9 mouse cellular contexts compared by ENCODE assay signal in the genomic region with DNA sequence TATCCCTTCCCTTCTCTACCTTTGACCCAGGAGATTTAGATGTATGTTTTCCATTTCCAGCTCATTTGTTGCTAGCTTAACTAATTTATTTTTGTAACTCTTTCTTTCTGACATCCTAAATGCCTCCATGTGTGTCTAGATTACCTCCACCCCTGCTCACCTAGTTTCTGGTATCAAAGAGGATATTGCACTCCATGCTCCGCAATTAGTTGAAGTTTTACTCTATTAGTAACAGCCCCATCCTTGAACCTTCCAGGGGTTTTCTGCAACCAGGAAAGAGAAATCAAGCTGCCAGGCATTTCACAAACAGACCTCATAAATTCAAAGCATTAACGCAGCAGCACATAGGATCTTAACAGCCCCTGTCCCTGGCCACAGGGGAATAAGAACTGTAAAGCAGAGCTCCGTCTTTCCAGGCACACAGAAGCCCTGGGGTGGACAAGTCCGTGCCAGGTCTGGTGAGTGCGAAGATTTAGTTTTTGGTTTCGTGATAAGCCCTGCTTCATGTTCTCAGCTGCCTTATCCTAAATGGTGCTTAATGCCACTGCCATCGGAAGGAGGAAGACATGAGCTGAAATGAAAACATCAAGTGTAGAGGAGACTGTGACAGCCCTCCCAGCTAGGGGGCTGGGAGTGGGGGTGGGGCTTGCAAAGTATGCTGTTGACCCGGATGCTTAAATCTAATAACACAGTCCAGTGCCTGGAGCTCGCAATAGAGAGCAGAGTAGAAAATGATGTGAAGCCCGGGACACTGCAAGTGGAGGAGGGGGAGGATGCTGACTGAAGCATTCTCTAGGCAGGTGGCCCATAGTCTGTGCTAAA.
DNase-seq lines count a peak whose midpoint lies in the region; ATAC-seq and TF ChIP-seq lines count a peak whose summit lies in the region.
"Had no signal": no experiment of that assay in that cellular context is flagged by ENCODE, and none has a peak within 500 bp of the region (broad histone marks: within the 10 kb centered on the region; RNA-seq: fewer than 3 reads in every experiment).

No protein-coding gene starts in this region.

- peak; percentile 63; the same call in 1 of the 2 replicates for ATAC-seq in hindbrain, embryonic 16.5 days
- ATAC-seq in midbrain, embryonic 11.5 days (ENCODE audit: low FRiP score), result peak; percentile 59; the same call in 1 of the 2 replicates

- H3K27ac ChIP-seq in gastrocnemius, adult 2 months, result no peak overlapping the region
- no peak overlapping the region for H3K27ac ChIP-seq in hindbrain, embryonic 16.5 days (ENCODE audit: low read depth, low read length)
- no peak overlapping the region for H3K27ac ChIP-seq in midbrain, embryonic 11.5 days (ENCODE audit: low read depth, low read length)
- H3K27ac ChIP-seq: liver, embryonic 15.5 days had no signal

- peak overlapping the region; percentile 35 for H3K4me2 ChIP-seq in hindbrain, embryonic 16.5 days (ENCODE audit: low read length)
- H3K4me2 ChIP-seq in midbrain, embryonic 11.5 days, result peak overlapping the region; percentile 26
- H3K4me2 ChIP-seq: liver, embryonic 15.5 days had no signal

- H3K9me3 ChIP-seq in hindbrain, embryonic 16.5 days (ENCODE audit: control insufficient read depth, low read length), result no peaks in the 10 kb centered on the region
- H3K9me3 ChIP-seq in midbrain, embryonic 11.5 days (ENCODE audit: control insufficient read depth, low read length), result no peaks in the 10 kb centered on the region
- H3K9me3 ChIP-seq: liver, embryonic 15.5 days had no signal

- intact Hi-C loops in gastrocnemius, adult 2 months (cut with DNase I), result no loop called here

- H3K36me3 ChIP-seq in hindbrain, embryonic 16.5 days (ENCODE audit: control insufficient read depth, insufficient read depth, low read length), result no peaks in the 10 kb centered on the region
- no peaks in the 10 kb centered on the region for H3K36me3 ChIP-seq in midbrain, embryonic 11.5 days (ENCODE audit: control insufficient read depth, insufficient read depth, low read length)
- H3K36me3 ChIP-seq: liver, embryonic 15.5 days had no signal

- 21% methylated on average over 10 of the region's 10 CpGs for WGBS in hindbrain, embryonic 16.5 days
- WGBS in midbrain, embryonic 11.5 days, result 31% methylated on average over 10 of the region's 10 CpGs

- 0 out of 2 replicates have a peak overlapping the region, but pooled peaks have one; percentile 7 for H3K4me3 ChIP-seq in gastrocnemius, adult 2 months
- 0 out of 2 replicates have a peak overlapping the region, but pooled peaks have one; percentile 1 for H3K4me3 ChIP-seq in hindbrain, embryonic 16.5 days (ENCODE audit: low read length)
- H3K4me3 ChIP-seq in midbrain, embryonic 11.5 days (ENCODE audit: low read depth, low read length), result no peak overlapping the region
- H3K4me3 ChIP-seq: liver, embryonic 15.5 days had no signal

- no peak for DNase-seq in gastrocnemius, adult 2 months
- DNase-seq in gastrocnemius, postnatal 4 days (ENCODE audit: low spot score in 2 of 2), result no peak
- DNase-seq in embryo, embryonic 9.5 days (ENCODE audit: extremely low spot score), result peak; percentile 41
- peak; percentile 81 for DNase-seq in midbrain, embryonic 11.5 days (ENCODE audit: low spot score, missing footprints)
- DNase-seq in right cerebral cortex, adult 18-20 months, result no peak
- no peak for DNase-seq in layer of hippocampus, adult 9-11 months
- DNase-seq in layer of hippocampus, adult 11-12 months (ENCODE audit: low spot score), result no peak

- H3K27me3 ChIP-seq in hindbrain, embryonic 16.5 days (replicated peaks; ENCODE audit: control insufficient read depth, insufficient read depth, low read length), result no peaks in the 10 kb centered on the region
- H3K27me3 ChIP-seq in midbrain, embryonic 11.5 days (ENCODE audit: control insufficient read depth, insufficient read depth, low read length), result no peaks in the 10 kb centered on the region
- H3K27me3 ChIP-seq: liver, embryonic 15.5 days had no signal

- H3K4me1 ChIP-seq in hindbrain, embryonic 16.5 days (ENCODE audit: control insufficient read depth, insufficient read depth, low read depth, low read length), result peaks cover 8% of the 10 kb centered on the region
- peaks cover 7% of the 10 kb centered on the region for H3K4me1 ChIP-seq in midbrain, embryonic 11.5 days (ENCODE audit: control insufficient read depth, insufficient read depth, low read length)
- H3K4me1 ChIP-seq: liver, embryonic 15.5 days had no signal

- peak overlapping the region; percentile 20 for H3K9ac ChIP-seq in hindbrain, embryonic 16.5 days (ENCODE audit: low read depth, low read length)
- H3K9ac ChIP-seq in midbrain, embryonic 11.5 days (ENCODE audit: low read length), result no peak overlapping the region
- H3K9ac ChIP-seq: liver, embryonic 15.5 days had no signal

- TF ChIP-seq CTCF in gastrocnemius, adult 2 months (IDR thresholded peaks at IDR 0.05), result no peak

Comparison
In these comparisons a context has a peak if more than half of its experiments do, and no peak if none do; other contexts are left out.
1. DNase-seq: peak in embryo, embryonic 9.5 days (single experiment) and midbrain, embryonic 11.5 days (single experiment); none in gastrocnemius, adult 2 months (single experiment), gastrocnemius, postnatal 4 days (0 of 2), right cerebral cortex, adult 18-20 months (single experiment), layer of hippocampus, adult 9-11 months (single experiment) and layer of hippocampus, adult 11-12 months (single experiment).